Mouse (Mus musculus) forebrain, embryonic 14.5 days (tissue): ENCODE data around the gene Gm28038. TPM values are rescaled to one million over a fixed set of nuclear protein-coding genes. Genes with fewer than 3 reads are reported as not detected.

Experiments
- ATAC-seq: fragments of 200-750 bp; cut with Nextera tagmentation; 2 replicates; pipeline ENCODE4 v1.8.0; 2017; ENCODE audit warnings: mild to moderate bottlenecking, moderate library complexity
- DNase-seq: peaks from one replicate; pipeline ENCODE4 v3.0.0-alpha.2; 2015; ENCODE audit warnings: low spot score
- H3K27ac ChIP-seq: fragments of 300-500 bp; sonication (generic); 2 replicates; pipeline ENCODE4 v1.5.1; 2014; ENCODE audit warnings: low read depth, mild to moderate bottlenecking, control low read depth, low read length, moderate library complexity
- H3K27me3 ChIP-seq: fragments of 300-500 bp; sonication (generic); replicated peaks from 2 replicates; pipeline ENCODE4 v1.6.1; 2014; ENCODE audit warnings: low read length, control low read depth, mixed read lengths; ENCODE audit not compliant: control insufficient read depth, insufficient read depth
- H3K36me3 ChIP-seq: fragments of 300-500 bp; sonication (generic); 2 replicates; pipeline ENCODE4 v1.6.1; 2014; ENCODE audit warnings: low read length, control low read depth; ENCODE audit not compliant: control insufficient read depth, insufficient read depth
- H3K4me1 ChIP-seq: fragments of 300-500 bp; sonication (generic); 2 replicates; pipeline ENCODE4 v1.6.1; 2014; ENCODE audit warnings: antibody characterized with exemption, low read length, control low read depth; ENCODE audit not compliant: control insufficient read depth, insufficient read depth
- H3K4me2 ChIP-seq: fragments of 300-500 bp; sonication (generic); 2 replicates; pipeline ENCODE4 v1.6.1; 2014; ENCODE audit warnings: mild to moderate bottlenecking, control low read depth, low read length
- H3K4me3 ChIP-seq: fragments of 300-500 bp; sonication (generic); 2 replicates; pipeline ENCODE4 v1.5.1; 2014; ENCODE audit warnings: low read depth, low read length, control low read depth
- H3K9ac ChIP-seq: fragments of 300-500 bp; sonication (generic); 2 replicates; pipeline ENCODE4 v1.6.1; 2014; ENCODE audit warnings: mild to moderate bottlenecking, low read length, control low read depth, moderate library complexity
- H3K9me3 ChIP-seq: fragments of 300-500 bp; sonication (generic); replicated peaks from 2 replicates; pipeline ENCODE4 v1.6.1; 2016; ENCODE audit warnings: low read length, control low read depth, mixed read lengths; ENCODE audit not compliant: control insufficient read depth
- WGBS: fragments of 180-500 bp; shearing (Covaris S2); extraction: QIAGEN DNeasy Blood & Tissue Kit; methylation state at CpG from one replicate; pipeline ENCODE4 v1.1.7; 2014; 5-methylcytosine and 5-hydroxymethylcytosine counted together
- polyA plus RNA-seq: library from polyadenylated mRNA; unstranded; fragments of >200 nt; fragmentation: Nextera tagmentation; extraction: Ambion mirVana; gene quantifications from 2 replicates; pipeline ENCODE4 v1.2.1, GENCODE M21; 2014

Gm28038 gene
- polyA plus RNA-seq, 1 experiment from 2014 or later: not detected

- peak within 1 kb of the TSS; percentile 92 for H3K9ac ChIP-seq
- H3K9me3 ChIP-seq: no peaks in the 10 kb centered on the region
- WGBS: under 1% methylated on average over 64 of the region's 68 CpGs
- H3K4me2 ChIP-seq: peak within 1 kb of the TSS; percentile 93
- peaks cover 18% of the 10 kb centered on the region for H3K4me1 ChIP-seq
- DNase-seq (peak; percentile 98), ATAC-seq (peak; percentile 97)
- H3K36me3 ChIP-seq: peaks cover 12% of the 10 kb centered on the region; the same call in 1 of the 2 replicates
- H3K4me3 ChIP-seq: peak within 1 kb of the TSS; percentile 95
- peak within 1 kb of the TSS; percentile 50; the same call in 1 of the 2 replicates for H3K27ac ChIP-seq
- no peaks in the 10 kb centered on the region for H3K27me3 ChIP-seq
Observed at GRCm38 (mm10) chr2:30286192-30287026, 5.6 kb downstream of the Gm28038 start, which contains the start of the genes Dolk and Nup188. Gene Dolk (minus strand): TSS chr2:30286334. Gene Nup188 (plus strand): TSS chr2:30286397.

- H3K27ac ChIP-seq: no peak overlapping the region
- H3K4me3 ChIP-seq: peak overlapping the region; percentile 95
- DNase-seq (peak; percentile 51), ATAC-seq (no peak)
- peaks cover 12% of the 10 kb centered on the region; the same call in 1 of the 2 replicates for H3K36me3 ChIP-seq
- H3K9me3 ChIP-seq: no peaks in the 10 kb centered on the region
- peaks cover 18% of the 10 kb centered on the region for H3K4me1 ChIP-seq
- WGBS: under 1% methylated on average over 10 of the region's 10 CpGs
- peak overlapping the region; percentile 93 for H3K4me2 ChIP-seq
- H3K9ac ChIP-seq: peak overlapping the region; percentile 92
- H3K27me3 ChIP-seq: no peaks in the 10 kb centered on the region
Observed at GRCm38 (mm10) chr2:30287027-30287373, 6.2 kb downstream of the Gm28038 start.

GRCm38 (mm10) chr2:30299525-30299924 lies 18.7 kb downstream of the Gm28038 start:
- Histone ChIP-seq H3K4me2 (no peak overlapping the region), H3K27me3 (no peaks in the 10 kb centered on the region), H3K9me3 (no peaks in the 10 kb centered on the region), H3K36me3 (peaks cover 78% of the 10 kb centered on the region), H3K9ac (no peak overlapping the region), H3K4me3 (no peak overlapping the region), H3K27ac (no peak overlapping the region), H3K4me1 (no peaks in the 10 kb centered on the region)
- DNase-seq: no peak
- no peak for ATAC-seq
- 75% methylated on average over 3 of the region's 3 CpGs for WGBS

- no peak overlapping the region for H3K4me2 ChIP-seq
- peaks cover 83% of the 10 kb centered on the region for H3K36me3 ChIP-seq
- WGBS: 90% methylated on average over 5 of the region's 5 CpGs
- no peaks in the 10 kb centered on the region for H3K9me3 ChIP-seq
- H3K4me3 ChIP-seq: no peak overlapping the region
- H3K27ac ChIP-seq: no peak overlapping the region
- no peaks in the 10 kb centered on the region for H3K4me1 ChIP-seq
- no peak overlapping the region for H3K9ac ChIP-seq
- DNase-seq (no peak), ATAC-seq (no peak)
- no peaks in the 10 kb centered on the region for H3K27me3 ChIP-seq
Observed at GRCm38 (mm10) chr2:30299966-30300365, 19.1 kb downstream of the Gm28038 start.

- Histone ChIP-seq H3K27ac (no peak overlapping the region), H3K4me3 (no peak overlapping the region), H3K9ac (no peak overlapping the region), H3K36me3 (peaks cover 100% of the 10 kb centered on the region), H3K27me3 (no peaks in the 10 kb centered on the region), H3K9me3 (no peaks in the 10 kb centered on the region), H3K4me1 (no peaks in the 10 kb centered on the region), H3K4me2 (no peak overlapping the region)
- no peak for DNase-seq
- 95% methylated on average over 7 of the region's 7 CpGs for WGBS
- ATAC-seq: no peak
Observed at GRCm38 (mm10) chr2:30306087-30306486, 25.2 kb downstream of the Gm28038 start.

GRCm38 (mm10) chr2:30309351-30309750 lies 28.5 kb downstream of the Gm28038 start:
- Histone ChIP-seq H3K9me3 (no peaks in the 10 kb centered on the region), H3K4me2 (no peak overlapping the region), H3K36me3 (peaks cover 99% of the 10 kb centered on the region), H3K4me3 (no peak overlapping the region), H3K9ac (no peak overlapping the region), H3K27me3 (no peaks in the 10 kb centered on the region), H3K27ac (no peak overlapping the region), H3K4me1 (no peaks in the 10 kb centered on the region)
- no peak for ATAC-seq
- DNase-seq: no peak
- WGBS: 89% methylated on average over 3 of the region's 3 CpGs

GRCm38 (mm10) chr2:30311481-30311880 lies 30.6 kb downstream of the Gm28038 start:
- Histone ChIP-seq H3K9ac (no peak overlapping the region), H3K4me3 (no peak overlapping the region), H3K27me3 (no peaks in the 10 kb centered on the region), H3K36me3 (peaks cover 99% of the 10 kb centered on the region), H3K4me1 (no peaks in the 10 kb centered on the region), H3K9me3 (no peaks in the 10 kb centered on the region), H3K4me2 (no peak overlapping the region), H3K27ac (no peak overlapping the region)
- 88% methylated on average over 2 of the region's 2 CpGs for WGBS
- ATAC-seq (no peak), DNase-seq (no peak)

- no peak overlapping the region for H3K9ac ChIP-seq
- H3K9me3 ChIP-seq: no peaks in the 10 kb centered on the region
- ATAC-seq (no peak), DNase-seq (no peak)
- H3K36me3 ChIP-seq: peaks cover 88% of the 10 kb centered on the region
- H3K4me3 ChIP-seq: no peak overlapping the region
- no peaks in the 10 kb centered on the region for H3K4me1 ChIP-seq
- WGBS: 91% methylated on average over 4 of the region's 4 CpGs
- no peaks in the 10 kb centered on the region for H3K27me3 ChIP-seq
- no peak overlapping the region for H3K4me2 ChIP-seq
- no peak overlapping the region for H3K27ac ChIP-seq
Observed at GRCm38 (mm10) chr2:30316136-30316535, 35.3 kb downstream of the Gm28038 start.

GRCm38 (mm10) chr2:30316955-30317354 lies 36.1 kb downstream of the Gm28038 start:
- DNase-seq (no peak), ATAC-seq (no peak)
- no peak overlapping the region for H3K4me3 ChIP-seq
- no peaks in the 10 kb centered on the region for H3K4me1 ChIP-seq
- H3K27me3 ChIP-seq: no peaks in the 10 kb centered on the region
- H3K9me3 ChIP-seq: no peaks in the 10 kb centered on the region
- peaks cover 89% of the 10 kb centered on the region for H3K36me3 ChIP-seq
- 93% methylated on average over 5 of the region's 5 CpGs for WGBS
- no peak overlapping the region for H3K4me2 ChIP-seq
- no peak overlapping the region for H3K9ac ChIP-seq
- no peak overlapping the region for H3K27ac ChIP-seq
